Mouse (Mus musculus) liver, embryonic 14.5 days (tissue): Measurements from ENCODE around the gene Dmxl2.

Experiments
- CTCF ChIP-seq: IDR thresholded peaks from 2 replicates; pipeline ENCODE4 v1.5.1; 2016; ENCODE audit warnings: antibody characterized with exemption, low read depth, control low read depth
- EP300 ChIP-seq: IDR thresholded peaks from 2 replicates; pipeline ENCODE4 v1.6.1; 2016; ENCODE audit warnings: antibody characterized with exemption, low read depth

- TF ChIP-seq CTCF, result no peak
- no peak for TF ChIP-seq EP300
Measured at GRCm38 (mm10) chr9:54536236-54536635, 34.8 kb upstream of the Dmxl2 start.
